Mouse (Mus musculus) testis, adult 2 months (tissue): Measurements from ENCODE around the gene Gm10799. TPM values are rescaled to one million over a fixed set of nuclear protein-coding genes. Genes with fewer than 3 reads are reported as not detected.

Experiments
- H3K27ac ChIP-seq: fragments of 200-500 bp; 2 replicates; pipeline ENCODE4 v1.5.1; 2012; ENCODE audit warnings: low read depth, low read length; ENCODE audit not compliant: control insufficient read depth, insufficient read depth
- H3K27me3 ChIP-seq: fragments of 200-500 bp; 2 replicates; pipeline ENCODE4 v1.6.1; 2012; ENCODE audit warnings: mild to moderate bottlenecking, low read length, moderate library complexity; ENCODE audit not compliant: control insufficient read depth, insufficient read depth
- H3K36me3 ChIP-seq: fragments of 200-500 bp; 2 replicates; pipeline ENCODE4 v1.6.1; 2012; ENCODE audit warnings: mild to moderate bottlenecking, low read length; ENCODE audit not compliant: control insufficient read depth, insufficient read depth
- H3K4me1 ChIP-seq: fragments of 200-500 bp; 2 replicates; pipeline ENCODE4 v1.6.1; 2012; ENCODE audit warnings: low read length; ENCODE audit not compliant: control insufficient read depth, insufficient read depth
- H3K4me3 ChIP-seq: fragments of 200-500 bp; 2 replicates; pipeline ENCODE4 v1.5.1; 2012; ENCODE audit warnings: low read depth, mild to moderate bottlenecking, low read length, moderate library complexity, mixed read lengths; ENCODE audit not compliant: control insufficient read depth
- CTCF ChIP-seq: fragments of 200-500 bp; IDR thresholded peaks from 2 replicates; pipeline ENCODE4 v1.5.1; 2012; ENCODE audit warnings: low read depth, mild to moderate bottlenecking, inconsistent platforms, low read length, moderate library complexity; ENCODE audit not compliant: control insufficient read depth, insufficient read depth, insufficient replicate concordance
- POLR2A ChIP-seq: fragments of 200-500 bp; IDR thresholded peaks from 2 replicates; pipeline ENCODE4 v1.6.1; 2012; ENCODE audit warnings: low read depth, mild to moderate bottlenecking, inconsistent platforms, low read length, moderate library complexity; ENCODE audit not compliant: control insufficient read depth
- polyA plus RNA-seq: library from polyadenylated mRNA; depleted of rRNA; stranded (reverse); fragments of >200 nt; gene quantifications from 2 replicates; pipeline ENCODE4 v1.2.3, GENCODE M21; 2012

Gene Gm10799
- polyA plus RNA-seq, 1 experiment, result not detected

- H3K4me1 ChIP-seq, result 0 out of 2 replicates have a peak, but pooled peaks cover 2% of the 10 kb centered on the region
- peaks cover 2% of the 10 kb centered on the region for H3K36me3 ChIP-seq
- peak overlapping the region; percentile 18; the same call in 1 of the 2 replicates for H3K4me3 ChIP-seq
- H3K27me3 ChIP-seq, result no peaks in the 10 kb centered on the region
- H3K27ac ChIP-seq, result peak overlapping the region; percentile 78
- TF ChIP-seq CTCF (no peak), POLR2A (no peak)
These were observed 24.5 kb downstream of the Gm10799 start for GRCm38 (mm10) chr2:104043624-104044478.

- TF ChIP-seq CTCF (no peak), POLR2A (no peak)
- H3K4me1 ChIP-seq, result 0 out of 2 replicates have a peak, but pooled peaks cover 2% of the 10 kb centered on the region
- peaks cover 2% of the 10 kb centered on the region for H3K36me3 ChIP-seq
These were observed 25.6 kb downstream of the Gm10799 start for GRCm38 (mm10) chr2:104042766-104043165.

DNA sequence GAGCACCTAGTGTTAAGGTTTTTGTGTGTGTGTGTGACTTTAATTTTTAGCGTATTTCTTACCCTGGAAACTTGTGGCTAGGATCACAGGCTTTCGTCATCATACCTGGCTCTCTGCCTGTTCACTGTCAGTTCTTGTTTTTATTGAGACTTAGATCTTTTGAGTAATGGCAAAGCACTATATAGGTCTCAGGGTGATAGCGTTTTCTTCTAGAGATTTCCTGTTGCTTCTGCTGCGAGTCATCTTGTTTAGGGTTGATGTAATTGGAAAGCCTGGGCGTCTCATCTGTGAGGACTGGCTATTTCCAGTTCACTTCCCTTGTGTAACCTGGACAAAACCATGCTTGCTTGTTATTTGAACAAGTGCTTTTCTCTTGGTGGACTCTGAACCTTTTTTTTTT lies 26.7 kb downstream of the Gm10799 start:
- no peaks in the 10 kb centered on the region for H3K27me3 ChIP-seq
- no peak overlapping the region for H3K4me3 ChIP-seq
- peaks cover 2% of the 10 kb centered on the region for H3K36me3 ChIP-seq
- H3K27ac ChIP-seq, result no peak overlapping the region
- no peak for TF ChIP-seq POLR2A
- TF ChIP-seq CTCF, result no peak
- H3K4me1 ChIP-seq, result 0 out of 2 replicates have a peak, but pooled peaks cover 2% of the 10 kb centered on the region

More at GRCm38 (mm10) chr2:104042766-104043165, 25.6 kb downstream of the Gm10799 start:
- Histone ChIP-seq H3K27me3 (no peaks in the 10 kb centered on the region), H3K4me3 (no peak overlapping the region), H3K27ac (no peak overlapping the region)

- H3K27me3 ChIP-seq, result no peaks in the 10 kb centered on the region
- no peak overlapping the region for H3K4me3 ChIP-seq
- H3K36me3 ChIP-seq, result peaks cover 5% of the 10 kb centered on the region
- no peaks in the 10 kb centered on the region for H3K4me1 ChIP-seq
- TF ChIP-seq POLR2A, result no peak
- no peak for TF ChIP-seq CTCF
- H3K27ac ChIP-seq, result no peak overlapping the region
These were observed 30.1 kb downstream of the Gm10799 start for GRCm38 (mm10) chr2:104038236-104038635.

GRCm38 (mm10) chr2:104036316-104036715 lies 32.0 kb downstream of the Gm10799 start:
- TF ChIP-seq CTCF, result no peak
- no peak for TF ChIP-seq POLR2A
- H3K36me3 ChIP-seq, result peaks cover 5% of the 10 kb centered on the region

GRCm38 (mm10) chr2:104035595-104035994 lies 32.8 kb downstream of the Gm10799 start:
- H3K27me3 ChIP-seq, result no peaks in the 10 kb centered on the region
- H3K4me3 ChIP-seq, result no peak overlapping the region
- H3K27ac ChIP-seq, result no peak overlapping the region
- H3K36me3 ChIP-seq, result peaks cover 5% of the 10 kb centered on the region
- H3K4me1 ChIP-seq, result no peaks in the 10 kb centered on the region
- TF ChIP-seq CTCF, result no peak
- TF ChIP-seq POLR2A, result no peak

More at GRCm38 (mm10) chr2:104036316-104036715, 32.0 kb downstream of the Gm10799 start:
- no peak overlapping the region for H3K27ac ChIP-seq
- H3K4me3 ChIP-seq, result no peak overlapping the region
- H3K4me1 ChIP-seq, result no peaks in the 10 kb centered on the region
- no peaks in the 10 kb centered on the region for H3K27me3 ChIP-seq

GRCm38 (mm10) chr2:104034832-104035472 lies 33.4 kb downstream of the Gm10799 start:
- Histone ChIP-seq H3K27ac (no peak overlapping the region), H3K36me3 (peaks cover 5% of the 10 kb centered on the region), H3K4me1 (no peaks in the 10 kb centered on the region), H3K4me3 (no peak overlapping the region), H3K27me3 (no peaks in the 10 kb centered on the region)
- TF ChIP-seq CTCF (peak; percentile 45; the same call in 1 of the 2 replicates), POLR2A (no peak)
